Mouse (Mus musculus) MEL (cell line): Measurements from ENCODE around the gene Dusp27.

Experiments used
- CHD1 ChIP-seq: IDR thresholded peaks from 2 replicates; pipeline ENCODE4 v1.6.1; 2012; ENCODE audit warnings: low read depth, mild to moderate bottlenecking, inconsistent platforms, low read length, improper control_type of control experiment
- CTCF ChIP-seq, 3 experiments: IDR thresholded peaks in 2 of 3; conservative IDR thresholded peaks in 1 of 3; 2 replicates each; pipeline ENCODE4 v1.5.1; 2011 to 2012; ENCODE audit warnings: low read length in 3 of 3, low read depth in 2 of 3, mild to moderate bottlenecking in 2 of 3, improper control_type of control experiment in 1 of 3, inconsistent platforms in 1 of 3, mixed read lengths in 1 of 3, moderate library complexity in 1 of 3; ENCODE audit not compliant: control insufficient read depth in 1 of 3, insufficient read depth in 1 of 3, poor library complexity in 1 of 3, severe bottlenecking in 1 of 3
- ETS1 ChIP-seq: IDR thresholded peaks from 2 replicates; pipeline ENCODE4 v1.6.1; 2012; ENCODE audit warnings: low read depth, mild to moderate bottlenecking, inconsistent platforms, low read length, improper control_type of control experiment, moderate library complexity
- GABPA ChIP-seq: IDR thresholded peaks from 2 replicates; pipeline ENCODE4 v1.6.1; 2012; ENCODE audit warnings: low read depth, mild to moderate bottlenecking, inconsistent platforms, low read length, improper control_type of control experiment, moderate library complexity
- MAX ChIP-seq: IDR thresholded peaks from 2 replicates; pipeline ENCODE4 v1.6.1; 2011; ENCODE audit warnings: low read length, improper control_type of control experiment
- POLR2A ChIP-seq, 2 experiments: IDR thresholded peaks; 2 replicates each; pipeline ENCODE4 v1.6.1; 2011 to 2012; ENCODE audit warnings: low read length in 2 of 2, mild to moderate bottlenecking in 2 of 2, control low read depth in 1 of 2, improper control_type of control experiment in 1 of 2, low read depth in 1 of 2, moderate library complexity in 1 of 2; ENCODE audit not compliant: control insufficient read depth in 1 of 2, insufficient read depth in 1 of 2, poor library complexity in 1 of 2
- RCOR1 ChIP-seq: IDR thresholded peaks from 2 replicates; pipeline ENCODE4 v1.6.1; 2012; ENCODE audit warnings: low read depth, mild to moderate bottlenecking, inconsistent platforms, low read length, improper control_type of control experiment
- TCF12 ChIP-seq: IDR thresholded peaks from 2 replicates; pipeline ENCODE4 v1.6.1; 2014; ENCODE audit warnings: low read depth, mild to moderate bottlenecking, inconsistent platforms, low read length, improper control_type of control experiment, moderate library complexity
- UBTF ChIP-seq: IDR thresholded peaks from 2 replicates; pipeline ENCODE4 v1.6.1; 2012; ENCODE audit warnings: low read depth, mild to moderate bottlenecking, inconsistent platforms, low read length, improper control_type of control experiment, moderate library complexity, borderline replicate concordance; ENCODE audit not compliant: insufficient read depth
- ZMIZ1 ChIP-seq: IDR thresholded peaks from 2 replicates; pipeline ENCODE4 v1.6.1; 2012; ENCODE audit warnings: low read depth, mild to moderate bottlenecking, inconsistent platforms, low read length, improper control_type of control experiment, moderate library complexity

DNA sequence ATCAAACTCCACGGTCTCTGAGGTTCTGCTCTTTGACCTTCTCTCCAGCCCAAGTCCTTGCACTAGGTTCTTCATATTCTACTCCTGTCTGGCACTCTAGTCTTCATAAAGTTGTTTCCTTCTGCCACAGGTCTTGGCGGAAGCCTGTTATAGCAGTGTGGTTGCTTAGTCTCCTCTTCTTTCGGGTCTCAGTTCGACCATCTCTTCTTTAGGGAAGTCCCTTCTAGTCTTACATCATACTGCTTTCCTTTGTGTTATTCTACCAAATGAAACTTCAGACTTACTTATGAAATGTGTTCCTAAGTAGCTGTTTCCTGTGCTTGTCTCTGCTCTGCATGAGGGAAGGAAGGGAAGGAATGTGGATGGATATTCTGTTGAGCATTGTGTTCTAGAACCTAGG lies 12.0 kb downstream of the Dusp27 start:
- TF ChIP-seq UBTF (no peak), POLR2A (IDR thresholded peaks at IDR 0.05; ENCODE audit: control insufficient read depth in 1 of 2, insufficient read depth in 1 of 2, low read depth in 1 of 2, low read length in 2 of 2, poor library complexity in 1 of 2) (no peak), ETS1 (no peak), TCF12 (no peak), ZMIZ1 (no peak), RCOR1 (no peak), CTCF (IDR thresholded peaks at IDR 0.05 in 2 of 3, conservative IDR thresholded peaks at IDR 0.05 in 1 of 3; ENCODE audit: control insufficient read depth in 1 of 3, insufficient read depth in 1 of 3, low read depth in 2 of 3, low read length in 3 of 3, poor library complexity in 1 of 3, severe bottlenecking in 1 of 3) (no peak), CHD1 (no peak), MAX (no peak), GABPA (no peak)
